Mouse (Mus musculus) right cerebral cortex, postnatal 4 days (tissue): ENCODE data around the gene Kctd7.

Experiments
- DNase-seq: peaks from one replicate; pipeline ENCODE4 v3.0.0-alpha.2; 2022

The Kctd7 gene

DNA sequence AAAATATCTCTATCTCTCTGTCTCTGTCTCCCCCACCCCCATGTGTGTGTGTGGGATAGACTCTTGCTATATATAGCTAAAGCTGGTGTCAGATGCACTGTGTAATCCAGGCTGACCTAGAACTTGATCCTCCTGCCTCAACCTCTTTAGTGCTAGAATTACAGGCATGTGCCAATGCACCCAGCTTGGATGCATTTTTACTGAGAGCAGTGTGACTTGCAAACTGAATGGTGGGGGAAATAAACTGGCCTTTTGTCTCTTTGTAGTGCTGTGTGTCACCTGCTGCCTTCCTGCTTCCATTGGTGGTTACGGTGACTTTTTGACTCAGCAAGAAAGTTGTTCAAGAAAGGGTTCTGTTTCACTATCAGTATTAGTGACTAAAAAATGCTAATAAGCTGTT, 51.6 kb downstream of the Kctd7 start:
- no peak for DNase-seq

GRCm38 (mm10) chr5:130197454-130197853, 52.8 kb downstream of the Kctd7 start:
- no peak for DNase-seq

DNA sequence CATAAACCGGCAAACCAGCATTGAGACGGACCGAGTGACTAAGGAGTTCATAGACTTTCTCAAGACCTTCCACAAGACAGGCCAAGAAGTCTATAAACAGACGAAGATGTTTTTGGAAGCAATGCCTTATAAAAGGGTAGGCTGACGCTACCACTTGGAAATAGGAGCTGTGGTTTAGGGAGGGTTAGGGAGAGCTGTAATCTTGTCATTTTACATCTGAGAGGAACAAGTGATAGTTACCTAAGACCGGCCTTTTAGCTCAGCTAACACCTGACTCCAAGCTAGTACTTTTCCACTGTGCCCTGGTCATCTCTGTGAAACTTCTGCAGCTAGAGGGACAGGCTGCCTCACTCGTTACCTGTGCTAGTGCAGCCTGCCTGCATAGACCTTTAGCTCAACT, 53.3 kb downstream of the Kctd7 start:
- no peak for DNase-seq

GRCm38 (mm10) chr5:130200233-130201029, 55.8 kb downstream of the Kctd7 start:
- no peak for DNase-seq

- DNase-seq = no peak
These were observed 59.3 kb downstream of the Kctd7 start for GRCm38 (mm10) chr5:130203948-130204347.

DNA sequence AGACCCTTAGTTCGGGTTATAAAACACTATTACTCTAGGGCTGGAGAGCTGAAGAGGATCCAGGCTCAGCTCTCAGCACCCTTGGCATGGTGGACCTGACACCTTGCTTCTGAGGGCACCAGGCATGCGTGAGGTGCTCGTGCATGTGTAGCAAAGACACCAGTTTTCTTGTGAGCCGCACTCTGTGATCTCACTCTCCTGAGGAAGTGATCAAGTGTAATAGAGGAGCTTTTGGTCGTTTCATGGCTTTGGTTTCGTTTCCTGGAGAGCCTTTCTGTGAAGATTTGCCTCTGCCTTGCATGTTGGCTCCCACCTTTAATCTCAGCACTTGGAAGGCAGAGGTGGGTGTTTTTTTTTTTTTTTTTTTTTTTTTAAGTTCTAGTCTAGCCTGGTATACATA, 59.9 kb downstream of the Kctd7 start:
- no peak for DNase-seq
